Mouse (Mus musculus): ENCODE results near the gene Tmem254c. TPM values are rescaled to one million over a fixed set of nuclear protein-coding genes. Genes with fewer than 3 reads are reported as not detected.
"Not testable (repeated sequence)": the region's sequence is repeated elsewhere in the genome, so short reads cannot be mapped to it uniquely, and the experiment has no call there.

The Tmem254c gene
- 19.9 and 23.7 TPM in 2 replicates for polyA plus RNA-seq (2015; fragmentation: Nextera tagmentation; extraction: Ambion mirVana)

DNA sequence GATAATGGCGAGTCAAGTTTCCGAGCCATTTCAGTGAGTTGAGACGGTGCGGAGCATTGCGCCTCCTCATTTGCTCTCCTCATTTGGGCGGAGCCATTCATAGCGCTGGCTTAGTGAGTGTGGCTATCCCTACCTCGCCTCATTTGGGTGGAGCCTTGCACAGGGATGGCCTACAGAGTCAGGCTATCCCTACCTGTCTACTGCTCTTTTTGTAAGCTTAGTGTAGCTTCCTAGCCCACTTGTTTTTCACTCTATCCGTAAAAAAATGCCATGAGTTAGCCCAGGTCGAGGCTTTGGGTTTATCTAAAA is at the start of gene Tmem254c:
Gene Tmem254c (minus strand): TSS at position 31 of the 309 bp plus-strand sequence.
- ATAC-seq (ENCODE audit: extremely low read depth, insufficient number of reproducible peaks, low FRiP score, low TSS enrichment); H3K27me3 ChIP-seq (replicated peaks); H3K36me3 ChIP-seq; H3K27ac ChIP-seq (replicated peaks); H3K4me2 ChIP-seq; H3K4me3 ChIP-seq; H3K9me3 ChIP-seq; H3K4me1 ChIP-seq; H3K9ac ChIP-seq: not testable (repeated sequence)
- WGBS = no CpG with 5 or more reads among the region's 10 CpGs

DNA sequence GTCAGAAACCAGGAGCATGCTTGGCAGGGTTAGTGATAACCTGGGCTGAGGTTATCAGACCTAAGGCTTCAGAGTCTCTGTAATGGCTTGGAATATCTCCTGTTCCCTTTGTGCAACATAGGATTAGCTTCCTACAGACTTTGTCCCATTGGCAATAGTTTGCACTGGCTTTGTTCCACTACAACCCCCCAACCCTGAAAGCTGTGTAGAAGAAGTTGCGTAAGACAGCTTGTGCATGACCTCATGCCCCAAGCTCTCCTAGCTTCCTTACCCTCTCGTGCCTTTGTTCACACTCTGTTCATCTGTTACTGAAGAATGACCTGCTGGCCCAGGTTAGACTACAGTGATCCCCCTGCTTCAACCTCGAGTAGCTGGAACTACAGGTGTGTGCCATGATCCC is 30.5 kb upstream of the Tmem254c start:
- no CpG with 5 or more reads among the region's 3 CpGs for WGBS
- H3K36me3 ChIP-seq; H3K27ac ChIP-seq (replicated peaks); H3K4me1 ChIP-seq; H3K4me3 ChIP-seq; H3K9ac ChIP-seq; H3K27me3 ChIP-seq (replicated peaks); H3K9me3 ChIP-seq; ATAC-seq (ENCODE audit: extremely low read depth, insufficient number of reproducible peaks, low FRiP score, low TSS enrichment); H3K4me2 ChIP-seq: not testable (repeated sequence)

DNA sequence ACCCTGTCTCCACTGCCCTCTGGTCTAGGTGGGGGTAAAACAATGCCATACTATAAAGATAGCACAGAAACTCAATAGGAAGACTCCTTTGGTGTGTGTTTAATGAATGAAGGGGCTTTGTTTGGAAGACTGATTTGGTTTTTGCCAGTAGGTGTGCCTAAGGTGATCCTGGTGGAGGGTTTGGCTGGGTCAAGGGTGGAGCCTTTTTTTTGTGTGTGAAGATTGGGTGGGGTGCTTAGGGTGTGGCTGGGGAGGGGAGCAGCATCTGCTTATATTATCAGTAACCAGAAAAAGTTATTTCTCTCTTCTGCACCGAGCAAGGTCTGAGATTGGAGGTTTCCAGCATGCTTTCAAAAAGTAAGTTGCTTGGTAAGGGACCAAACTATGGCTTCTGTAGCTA is 14.8 kb upstream of the Tmem254c start, which contains the start of gene Cphx3:
Gene Cphx3 (plus strand): TSS at position 301 of the 400 bp plus-strand sequence.
- H3K27me3 ChIP-seq (replicated peaks); H3K4me3 ChIP-seq; H3K36me3 ChIP-seq; H3K9ac ChIP-seq; ATAC-seq (ENCODE audit: extremely low read depth, insufficient number of reproducible peaks, low FRiP score, low TSS enrichment); H3K4me2 ChIP-seq; H3K27ac ChIP-seq (replicated peaks); H3K4me1 ChIP-seq; H3K9me3 ChIP-seq: not testable (repeated sequence)
- no CpG with 5 or more reads among the region's 1 CpGs for WGBS

DNA sequence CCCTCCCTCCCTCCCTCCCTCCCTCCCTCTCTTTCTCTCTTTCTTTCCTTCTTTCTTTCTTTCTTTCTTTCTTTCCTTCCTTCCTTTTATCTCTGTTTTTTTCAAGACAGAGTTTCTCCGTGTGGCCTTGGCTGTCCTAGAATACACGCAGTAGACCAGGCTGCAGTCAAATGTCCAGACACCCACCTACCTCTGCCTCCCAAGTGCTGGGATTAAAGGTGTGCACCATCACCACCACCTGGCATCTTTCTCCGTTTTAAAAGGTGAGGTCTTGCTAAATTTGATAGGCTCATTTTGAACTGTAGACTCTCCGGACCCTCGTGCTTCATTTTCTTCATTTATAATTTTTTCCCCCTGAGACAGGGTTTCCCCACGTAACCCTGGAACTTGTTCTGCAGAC is 14.1 kb upstream of the Tmem254c start, which contains the start of gene Cphx2:
Gene Cphx2 (plus strand): TSS at position 301 of the 400 bp plus-strand sequence.
- not testable (repeated sequence) for H3K9me3 ChIP-seq; ATAC-seq (ENCODE audit: extremely low read depth, insufficient number of reproducible peaks, low FRiP score, low TSS enrichment); H3K4me2 ChIP-seq; H3K36me3 ChIP-seq; H3K27me3 ChIP-seq (replicated peaks); H3K9ac ChIP-seq; H3K27ac ChIP-seq (replicated peaks); H3K4me3 ChIP-seq; H3K4me1 ChIP-seq
- WGBS = no CpG with 5 or more reads among the region's 6 CpGs

DNA sequence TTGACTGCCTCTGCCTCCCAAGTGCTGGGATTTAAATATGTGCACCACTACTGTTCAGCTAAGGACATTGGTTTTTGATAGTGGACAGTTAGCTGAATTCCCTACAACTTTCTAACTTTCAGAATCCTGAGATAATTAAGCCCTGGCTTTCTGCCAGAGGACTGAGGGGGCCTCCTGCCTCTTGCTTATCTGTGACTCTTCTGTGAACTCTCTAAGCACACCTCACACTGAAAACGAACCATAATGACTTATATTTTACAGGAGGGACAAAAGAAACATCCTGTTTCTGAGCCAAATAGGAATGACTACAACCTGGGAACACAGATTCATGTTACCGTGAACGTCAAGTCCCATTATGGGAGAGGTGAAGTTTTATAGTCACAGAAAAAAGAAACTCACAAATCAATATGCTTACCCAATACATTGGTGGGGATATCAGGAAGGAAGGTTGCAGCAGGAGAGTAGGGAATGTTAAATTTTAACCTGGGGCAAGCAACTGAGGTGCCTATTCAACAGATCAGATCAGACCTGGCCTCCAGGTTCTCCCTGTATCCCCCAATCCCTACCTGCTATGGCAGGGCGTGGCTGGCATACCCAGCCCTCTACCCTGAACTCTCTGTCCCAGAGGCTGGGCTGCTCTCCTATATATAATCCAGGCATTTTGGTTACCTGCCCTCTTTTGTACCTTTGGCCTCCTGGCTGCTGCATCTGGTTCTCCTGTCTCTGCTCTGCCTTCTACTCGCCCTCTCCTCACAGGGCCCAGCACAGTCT is 9.7 kb upstream of the Tmem254c start:
- not testable (repeated sequence) for ATAC-seq (ENCODE audit: extremely low read depth, insufficient number of reproducible peaks, low FRiP score, low TSS enrichment); H3K36me3 ChIP-seq
- no CpG with 5 or more reads among the region's 5 CpGs for WGBS

DNA sequence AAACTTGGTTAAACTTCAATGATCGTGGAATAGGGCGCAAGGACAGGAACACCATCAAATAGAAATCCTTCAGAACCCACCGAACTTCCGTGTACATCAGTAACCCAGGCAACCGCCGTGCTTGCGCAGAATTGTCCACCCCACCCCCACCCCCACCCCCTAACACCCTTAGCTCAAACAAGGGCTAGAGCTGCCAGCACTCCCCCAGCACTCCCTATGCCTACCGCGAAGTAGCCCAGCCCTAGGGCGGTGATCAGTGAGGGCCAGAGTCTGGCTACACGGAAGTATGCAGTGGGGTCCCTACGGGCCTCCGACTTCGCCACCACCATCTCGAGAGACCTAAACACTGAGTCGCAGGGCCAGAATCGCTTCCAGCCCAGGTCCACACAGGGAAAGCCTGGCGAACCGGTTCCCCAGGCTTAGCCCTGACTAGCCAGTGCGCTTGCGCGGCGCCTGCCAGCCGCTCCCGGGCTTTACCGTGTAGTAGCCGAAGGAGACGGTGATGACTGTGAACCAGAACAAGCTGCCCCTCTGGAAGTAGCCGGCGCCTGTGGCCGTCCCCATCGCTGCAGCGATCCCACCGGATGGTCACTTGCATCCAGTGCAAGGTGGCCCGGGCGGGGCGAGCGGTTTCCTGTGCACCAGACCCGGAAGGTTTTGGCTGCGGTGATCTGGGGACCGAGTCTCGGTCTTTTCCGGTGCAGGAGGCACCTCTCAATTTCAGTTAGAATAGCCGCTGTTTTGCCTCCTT is 406 bp downstream of the Tmem254c start:
- not testable (repeated sequence) for ATAC-seq (ENCODE audit: extremely low read depth, insufficient number of reproducible peaks, low FRiP score, low TSS enrichment); H3K27me3 ChIP-seq (replicated peaks); H3K4me1 ChIP-seq; H3K4me2 ChIP-seq; H3K9me3 ChIP-seq; H3K27ac ChIP-seq (replicated peaks); H3K9ac ChIP-seq; H3K4me3 ChIP-seq; H3K36me3 ChIP-seq
- whole genome bisulfite sequencing = no CpG with 5 or more reads among the region's 44 CpGs

More for the DNA sequence above, 9.7 kb upstream of the Tmem254c start:
- H3K9me3 ChIP-seq; H3K9ac ChIP-seq; H3K4me1 ChIP-seq; H3K4me3 ChIP-seq; H3K27ac ChIP-seq (replicated peaks); H3K4me2 ChIP-seq; H3K27me3 ChIP-seq (replicated peaks): not testable (repeated sequence)

DNA sequence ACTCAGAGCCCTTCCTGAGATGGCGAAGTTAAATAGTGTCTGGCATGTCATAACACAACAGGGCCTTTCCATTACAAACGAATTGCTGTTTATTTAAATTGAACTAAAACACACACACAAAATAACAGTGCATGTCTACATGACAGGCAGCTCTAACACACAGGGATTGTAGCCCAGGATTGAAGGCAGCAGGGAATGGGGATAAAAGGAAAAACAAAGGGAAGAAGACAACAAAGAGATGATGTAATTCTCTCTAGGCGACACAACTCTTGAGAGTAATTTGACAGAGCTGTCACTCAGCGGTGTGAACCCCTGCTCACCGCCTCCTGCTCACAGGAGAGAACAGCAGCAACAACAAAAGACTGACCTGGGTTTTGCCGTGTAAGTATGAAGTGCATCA is 7.8 kb downstream of the Tmem254c start:
- H3K27me3 ChIP-seq (replicated peaks); H3K36me3 ChIP-seq; H3K27ac ChIP-seq (replicated peaks); H3K4me1 ChIP-seq; ATAC-seq (ENCODE audit: extremely low read depth, insufficient number of reproducible peaks, low FRiP score, low TSS enrichment); H3K4me3 ChIP-seq; H3K4me2 ChIP-seq; H3K9ac ChIP-seq; H3K9me3 ChIP-seq: not testable (repeated sequence)
- WGBS = no CpG with 5 or more reads among the region's 6 CpGs

DNA sequence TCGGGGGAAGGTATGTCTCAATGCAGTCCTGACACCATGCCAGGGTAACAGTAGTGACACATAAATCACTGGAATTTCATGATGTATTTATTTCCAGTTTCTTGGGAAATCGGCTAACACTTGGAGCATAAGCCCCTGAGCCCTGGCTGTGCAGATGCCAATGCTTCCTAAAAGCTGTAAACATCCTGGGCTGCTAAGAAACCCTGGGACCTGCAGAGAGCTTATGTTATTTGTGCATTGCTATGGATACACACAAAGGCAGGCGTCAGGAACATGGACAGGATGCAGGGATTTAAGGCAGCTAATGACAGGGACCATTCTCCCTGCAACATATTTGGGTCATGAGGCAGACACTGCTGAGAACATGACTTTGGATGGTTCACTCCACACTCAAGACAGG is 9.0 kb downstream of the Tmem254c start:
- ATAC-seq (ENCODE audit: extremely low read depth, insufficient number of reproducible peaks, low FRiP score, low TSS enrichment); H3K4me3 ChIP-seq; H3K36me3 ChIP-seq; H3K27ac ChIP-seq (replicated peaks); H3K4me2 ChIP-seq; H3K9ac ChIP-seq; H3K9me3 ChIP-seq; H3K27me3 ChIP-seq (replicated peaks); H3K4me1 ChIP-seq: not testable (repeated sequence)
- no CpG with 5 or more reads among the region's 3 CpGs for WGBS

DNA sequence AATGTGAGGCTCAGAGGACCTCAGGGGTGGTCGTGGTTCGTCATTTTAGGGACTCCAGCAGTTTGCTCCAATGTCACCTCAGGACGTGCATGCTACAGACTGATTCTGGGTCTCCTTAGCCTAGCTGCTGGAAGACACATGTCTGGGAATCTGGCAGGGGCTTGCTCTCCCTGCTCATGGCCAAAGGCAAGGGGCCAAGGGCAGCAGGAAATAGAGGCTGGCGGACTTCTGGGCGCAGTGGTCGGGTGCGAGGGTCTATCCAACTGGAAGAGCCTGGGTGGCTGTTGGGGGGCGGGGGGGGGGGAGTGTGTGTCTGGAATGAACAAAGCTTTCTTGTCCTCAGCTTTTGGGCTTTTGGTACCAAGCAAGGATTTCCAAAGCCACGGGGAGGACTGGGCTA is 18.4 kb downstream of the Tmem254c start:
- H3K4me2 ChIP-seq; H3K36me3 ChIP-seq; H3K9ac ChIP-seq; H3K4me1 ChIP-seq; H3K9me3 ChIP-seq; H3K27me3 ChIP-seq (replicated peaks); H3K4me3 ChIP-seq; H3K27ac ChIP-seq (replicated peaks); ATAC-seq (ENCODE audit: extremely low read depth, insufficient number of reproducible peaks, low FRiP score, low TSS enrichment): not testable (repeated sequence)
- WGBS = no CpG with 5 or more reads among the region's 9 CpGs

DNA sequence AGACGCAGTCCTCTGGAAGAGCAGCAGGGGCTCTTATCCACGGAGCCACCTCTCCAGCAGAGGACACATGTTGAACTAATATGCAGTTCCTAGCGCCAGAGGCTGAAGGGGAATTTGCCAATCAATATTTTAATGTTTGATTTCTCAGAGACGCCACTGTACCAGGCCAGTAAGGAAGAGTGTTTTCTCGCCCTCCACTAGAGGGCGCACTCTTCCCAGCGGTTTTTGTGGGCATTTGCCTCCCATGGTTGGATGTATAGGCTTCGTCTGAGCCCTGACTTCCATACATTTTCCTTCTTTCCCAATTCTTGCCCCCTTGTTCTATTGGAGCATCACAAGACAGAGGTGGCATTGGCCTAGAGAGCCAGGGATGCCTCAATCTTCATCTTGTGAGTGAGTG is 20.1 kb downstream of the Tmem254c start:
- H3K4me1 ChIP-seq; H3K4me2 ChIP-seq; H3K27me3 ChIP-seq (replicated peaks); H3K9ac ChIP-seq; H3K4me3 ChIP-seq; H3K36me3 ChIP-seq; H3K9me3 ChIP-seq; H3K27ac ChIP-seq (replicated peaks); ATAC-seq (ENCODE audit: extremely low read depth, insufficient number of reproducible peaks, low FRiP score, low TSS enrichment): not testable (repeated sequence)
- no CpG with 5 or more reads among the region's 8 CpGs for WGBS

DNA sequence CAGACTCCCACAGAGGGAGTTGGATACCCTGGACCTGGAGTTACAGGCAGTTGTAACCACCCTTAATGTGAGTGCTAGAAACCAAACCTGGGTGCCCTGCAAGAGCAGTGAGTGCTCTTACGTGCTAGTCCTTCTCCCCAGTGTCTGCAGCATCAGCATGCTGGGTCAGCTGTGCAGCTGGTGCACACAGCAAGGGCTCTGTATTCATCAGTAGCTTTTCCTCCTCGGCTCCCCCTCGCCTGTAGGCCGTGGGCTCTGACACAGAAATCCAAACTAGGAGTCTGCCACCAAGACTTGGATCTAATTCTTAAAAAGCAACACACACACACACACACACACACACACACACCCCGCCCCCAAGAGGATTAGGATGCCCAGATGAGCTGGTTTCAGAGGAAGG is 22.1 kb downstream of the Tmem254c start:
- not testable (repeated sequence) for H3K36me3 ChIP-seq; H3K9me3 ChIP-seq; ATAC-seq (ENCODE audit: extremely low read depth, insufficient number of reproducible peaks, low FRiP score, low TSS enrichment); H3K27me3 ChIP-seq (replicated peaks); H3K4me1 ChIP-seq; H3K4me3 ChIP-seq; H3K4me2 ChIP-seq; H3K27ac ChIP-seq (replicated peaks); H3K9ac ChIP-seq
- WGBS = no CpG with 5 or more reads among the region's 5 CpGs

DNA sequence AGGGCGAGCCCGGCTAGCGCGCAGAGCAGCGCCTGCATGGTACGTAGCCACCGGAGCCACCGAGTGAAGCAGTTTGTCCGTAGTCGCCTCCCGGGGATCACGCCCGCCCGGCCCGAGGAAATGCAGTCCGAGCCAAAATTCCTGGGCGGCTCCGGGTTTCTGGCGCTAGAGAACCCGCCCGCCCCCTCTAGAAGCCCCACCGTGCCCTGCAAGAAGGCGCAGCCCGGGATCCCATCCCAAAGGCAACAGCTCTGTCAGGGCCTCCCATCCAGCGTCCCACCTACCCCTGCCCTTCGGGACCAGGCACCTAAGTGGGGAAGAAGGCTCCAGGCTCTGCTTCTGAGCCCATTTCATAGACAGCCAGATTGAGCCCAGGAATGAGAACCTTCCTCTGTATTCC is 24.5 kb downstream of the Tmem254c start, which contains the start of gene Gm9780:
Gene Gm9780 (minus strand): TSS at position 101 of the 400 bp plus-strand sequence.
- H3K4me2 ChIP-seq; H3K36me3 ChIP-seq; H3K9ac ChIP-seq; H3K4me1 ChIP-seq; ATAC-seq (ENCODE audit: extremely low read depth, insufficient number of reproducible peaks, low FRiP score, low TSS enrichment); H3K27ac ChIP-seq (replicated peaks); H3K4me3 ChIP-seq; H3K27me3 ChIP-seq (replicated peaks); H3K9me3 ChIP-seq: not testable (repeated sequence)
- WGBS = no CpG with 5 or more reads among the region's 26 CpGs

Measured in heart, embryonic 13.5 days (tissue).